Mouse (Mus musculus): ENCODE results near the gene Mybpc2. TPM values are rescaled to one million over a fixed set of nuclear protein-coding genes. Genes with fewer than 3 reads are reported as not detected.

The Mybpc2 gene
- total RNA-seq (2021) = 1,000 to 10,000 TPM; 2,660 to 4,973 TPM
- long read RNA-seq, experiment 1, transcript Mybpc2-201 (28 exons, 3,611 nt) = major isoform, 4,461 of 5,301 reads
- long read RNA-seq, experiment 1, partial matches to known transcripts = 654 of 5,301 reads
- long read RNA-seq, experiment 1, other reads (novel, unspliced or antisense) = 186 of 5,301 reads
- long read RNA-seq, experiment 2, transcript Mybpc2-201 (28 exons, 3,611 nt) = major isoform, 5,937 of 7,135 reads
- long read RNA-seq, experiment 2, partial matches to known transcripts = 952 of 7,135 reads
- long read RNA-seq, experiment 2, other reads (novel, unspliced or antisense) = 246 of 7,135 reads

DNA sequence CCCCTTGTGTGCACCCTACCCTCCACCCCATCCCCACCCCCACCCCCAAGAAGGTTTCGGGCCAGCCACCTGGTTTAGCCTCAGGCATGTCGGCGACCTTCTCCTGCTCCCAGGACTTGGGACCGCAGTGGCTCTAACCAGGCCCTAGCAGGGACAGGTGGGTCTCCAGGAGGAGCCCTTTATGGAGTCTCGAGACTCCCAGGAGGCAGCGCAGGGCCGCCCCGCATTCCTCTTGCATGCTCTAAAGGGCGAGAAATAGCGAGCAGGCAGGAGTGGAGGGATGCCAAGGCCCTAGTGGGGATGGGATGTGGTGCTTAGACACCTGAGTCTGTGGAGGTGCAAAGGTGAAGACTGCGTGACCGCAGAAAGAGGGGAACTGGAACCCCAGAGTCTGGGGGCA is at the start of gene Mybpc2:
Gene Mybpc2, minus strand, starts transcription at position 155 of the 400 bp plus-strand sequence.
- Histone ChIP-seq H3K27ac (peak within 1 kb of the TSS; percentile 99), H3K4me3 (peak within 1 kb of the TSS; percentile 79)
- DNase-seq = peak; percentile 93
- intact Hi-C loops (cut with DNase I) = loop anchor here (5.0 kb wide), 1 partner anchor 38 kb away; no protein-coding TSS in a partner anchor
- no peak for TF ChIP-seq CTCF (IDR thresholded peaks at IDR 0.05)

DNA sequence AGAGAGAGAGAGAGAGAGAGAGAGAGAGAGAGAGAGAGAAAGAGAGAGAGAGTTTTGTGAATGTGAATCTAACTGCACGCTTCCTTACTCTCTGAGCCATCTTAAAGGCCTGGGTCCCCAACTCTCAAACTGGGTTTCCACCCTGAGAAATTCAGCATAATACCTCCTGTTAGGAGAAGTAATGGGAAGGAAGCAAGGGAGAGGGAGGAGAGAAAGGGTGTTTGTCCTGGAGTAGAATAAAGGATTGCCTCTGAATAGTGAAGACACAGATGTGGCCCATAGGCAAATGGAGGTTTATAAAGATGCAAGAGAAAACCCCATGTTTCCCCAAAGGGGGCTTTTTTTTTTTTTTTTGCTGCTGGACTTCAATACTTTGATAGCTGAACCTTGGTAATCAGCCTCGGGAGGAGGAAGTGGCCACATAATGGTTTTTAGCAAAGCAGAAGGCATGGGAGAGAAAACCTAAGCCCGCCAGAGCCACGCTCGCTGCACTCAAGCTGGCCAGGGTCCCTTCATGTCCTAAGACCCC is 48.6 kb upstream of the Mybpc2 start:
- no peak for DNase-seq
- intact Hi-C loops (cut with DNase I) = no loop called here
- Histone ChIP-seq H3K27ac (no peak overlapping the region), H3K4me3 (no peak overlapping the region)
- no peak for TF ChIP-seq CTCF (IDR thresholded peaks at IDR 0.05)

DNA sequence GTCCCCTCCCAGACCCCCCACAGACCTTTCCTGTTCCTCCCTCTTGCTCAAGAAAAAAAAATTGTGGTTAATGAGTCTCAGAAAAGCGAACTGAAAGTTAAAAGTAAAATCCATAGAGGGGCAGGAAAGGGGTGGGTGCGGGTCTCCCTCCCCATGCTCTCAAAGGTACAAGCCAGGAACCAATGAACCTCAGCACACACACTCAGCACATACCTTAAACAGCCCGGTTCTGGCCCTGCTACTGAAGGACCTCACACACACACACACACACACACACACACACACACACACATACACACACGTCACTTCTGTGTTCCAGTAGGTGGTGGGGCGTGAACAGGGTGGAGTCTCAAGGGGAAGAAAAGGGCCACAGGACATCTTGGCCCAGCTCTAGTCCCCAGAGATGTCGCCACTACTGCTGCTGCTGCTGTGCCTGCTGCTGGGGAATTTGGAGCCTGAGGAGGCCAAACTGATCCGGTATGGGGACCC is 47.8 kb upstream of the Mybpc2 start, which contains the start of gene Napsa:
Gene Napsa, plus strand, starts transcription at position 168 of the 489 bp plus-strand sequence.
- H3K27ac ChIP-seq = no peak within 1 kb of the TSS
- no peak for DNase-seq
- H3K4me3 ChIP-seq = no peak within 1 kb of the TSS
- no peak for TF ChIP-seq CTCF (IDR thresholded peaks at IDR 0.05)
- intact Hi-C loops (cut with DNase I) = no loop called here

DNA sequence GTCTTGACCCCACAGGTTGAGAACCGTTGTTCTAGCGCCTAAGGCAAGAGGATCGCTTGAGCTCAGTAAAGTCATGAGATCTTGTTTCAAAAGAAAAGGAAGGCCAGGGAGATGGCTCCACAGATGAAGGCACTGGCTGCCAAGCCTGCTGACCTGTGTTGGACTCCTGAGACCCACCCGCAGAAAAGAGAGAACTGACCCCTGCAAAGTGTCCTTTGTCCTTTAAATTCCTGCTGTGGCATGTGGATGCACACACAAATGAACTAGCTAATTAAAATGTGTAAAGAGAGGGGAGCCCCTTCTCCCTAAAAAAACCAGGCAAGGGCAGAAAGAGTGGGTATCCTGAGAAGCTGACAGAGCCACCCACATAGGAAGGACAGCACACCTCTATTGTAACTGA is 47.4 kb upstream of the Mybpc2 start:
- intact Hi-C loops (cut with DNase I) = no loop called here
- Histone ChIP-seq H3K27ac (no peak overlapping the region), H3K4me3 (no peak overlapping the region)
- no peak for TF ChIP-seq CTCF (IDR thresholded peaks at IDR 0.05)
- DNase-seq = no peak

DNA sequence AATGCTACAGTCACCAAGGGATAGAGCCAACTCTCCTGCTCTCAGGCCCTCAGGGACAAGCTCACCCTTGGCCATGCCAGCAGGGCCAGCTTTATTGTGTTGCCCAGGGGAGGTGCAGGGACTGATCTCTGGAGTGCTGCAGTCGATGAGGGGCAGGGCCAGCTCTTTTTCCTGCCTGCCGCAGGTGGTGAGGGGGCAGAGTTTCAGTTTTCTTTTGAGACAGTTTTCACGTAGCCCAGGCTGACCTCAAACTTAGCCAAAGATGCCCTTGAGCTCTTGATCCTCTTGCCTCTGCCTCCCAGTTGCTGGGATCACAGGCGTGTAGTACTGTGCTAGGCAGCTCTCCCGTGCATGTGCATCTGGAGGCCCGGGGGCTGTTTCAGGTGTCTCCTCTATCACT is 46.5 kb upstream of the Mybpc2 start:
- Histone ChIP-seq H3K4me3 (no peak overlapping the region), H3K27ac (no peak overlapping the region)
- TF ChIP-seq CTCF (IDR thresholded peaks at IDR 0.05) = no peak
- DNase-seq = no peak
- intact Hi-C loops (cut with DNase I) = no loop called here

DNA sequence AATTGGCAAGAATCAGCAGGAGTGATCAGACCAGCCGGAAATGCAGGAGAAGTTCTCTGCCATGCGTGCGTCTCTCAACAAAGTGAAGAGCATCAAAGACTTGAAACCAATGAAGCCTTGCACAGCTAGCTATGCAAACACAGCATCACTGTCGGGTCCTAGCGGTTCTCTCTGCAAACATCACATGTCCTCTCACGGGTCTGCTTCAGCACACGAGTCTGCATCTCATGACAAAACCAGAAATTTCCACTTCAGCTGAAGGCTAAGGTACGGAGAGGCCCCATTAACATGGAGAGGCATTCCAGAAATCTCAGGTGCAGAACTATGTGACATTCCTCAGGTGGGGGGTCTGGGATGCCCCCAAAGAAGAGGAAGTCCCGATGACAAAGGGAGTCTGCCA is 44.3 kb upstream of the Mybpc2 start:
- TF ChIP-seq CTCF (IDR thresholded peaks at IDR 0.05) = no peak
- Histone ChIP-seq H3K4me3 (no peak overlapping the region), H3K27ac (no peak overlapping the region)
- DNase-seq = no peak
- intact Hi-C loops (cut with DNase I) = no loop called here

DNA sequence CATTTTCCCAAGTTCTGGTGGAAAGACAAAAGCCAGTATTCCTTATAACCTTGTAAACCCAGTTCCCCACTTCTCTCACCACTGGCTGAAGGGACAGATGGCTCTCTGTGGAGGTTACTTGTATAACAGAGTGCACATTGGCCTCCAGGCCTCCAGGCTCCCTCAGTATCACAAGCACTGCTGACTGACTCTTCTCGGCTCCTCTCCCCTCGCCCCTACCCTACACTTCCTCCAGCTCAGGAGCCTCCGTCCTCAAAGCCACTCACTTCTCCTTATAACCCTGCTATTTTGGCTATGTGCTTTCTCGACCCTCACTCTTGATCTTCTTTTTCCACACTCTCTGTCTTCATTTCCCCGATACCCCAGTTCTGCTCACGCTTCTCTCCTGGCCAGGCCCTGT is 41.0 kb upstream of the Mybpc2 start:
- no peak for TF ChIP-seq CTCF (IDR thresholded peaks at IDR 0.05)
- no peak overlapping the region for H3K4me3 ChIP-seq
- no peak overlapping the region for H3K27ac ChIP-seq
- no peak for DNase-seq
- intact Hi-C loops (cut with DNase I) = no loop called here

DNA sequence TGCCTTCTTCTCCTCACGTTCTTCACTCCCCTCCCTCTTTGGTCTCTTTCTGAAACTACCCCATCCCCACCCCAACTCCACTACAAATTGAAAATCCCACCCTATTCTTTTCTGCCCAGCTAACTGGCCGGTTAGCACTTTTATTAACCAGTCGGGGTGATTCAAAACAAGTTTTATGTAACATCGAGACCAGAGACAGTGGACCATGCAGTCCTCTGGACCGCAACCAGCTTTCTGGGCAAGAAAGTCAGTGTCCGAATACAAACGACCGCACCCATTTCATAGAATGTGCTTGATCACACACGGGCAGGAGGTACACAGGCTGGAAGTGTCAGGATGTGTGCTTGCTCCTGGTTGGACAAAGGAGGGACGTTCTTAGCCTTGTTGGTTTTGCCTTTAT is 40.0 kb upstream of the Mybpc2 start:
- intact Hi-C loops (cut with DNase I) = loop anchor here (5.0 kb wide), 3 partner anchors 42 to 302 kb away; partner anchors contain the start of genes Gm15517 and Mybpc2
- H3K27ac ChIP-seq = no peak overlapping the region
- DNase-seq = no peak
- no peak for TF ChIP-seq CTCF (IDR thresholded peaks at IDR 0.05)
- no peak overlapping the region for H3K4me3 ChIP-seq

DNA sequence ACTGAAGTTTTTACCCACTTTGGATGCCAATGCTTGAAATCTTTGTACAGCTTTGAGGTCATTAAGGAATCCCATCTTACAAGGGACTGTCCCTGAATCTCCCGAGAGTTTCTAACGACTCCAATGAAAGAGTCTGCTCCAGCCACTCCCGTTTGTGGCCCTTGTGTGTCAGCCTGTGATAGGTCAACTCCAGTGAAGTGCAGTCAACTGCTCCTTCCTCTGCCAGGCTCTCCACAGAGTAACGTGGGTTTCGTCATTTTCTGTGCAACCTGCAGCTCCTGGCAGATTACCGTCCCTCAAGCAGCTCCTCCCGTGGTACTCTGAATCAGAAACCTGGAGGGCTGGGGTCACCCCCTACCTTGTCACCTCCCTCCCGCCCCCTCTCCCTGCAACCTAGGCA is 38.8 kb upstream of the Mybpc2 start:
- no peak for DNase-seq
- no peak overlapping the region for H3K27ac ChIP-seq
- intact Hi-C loops (cut with DNase I) = loop anchor here (5.0 kb wide), 3 partner anchors 41 to 301 kb away; partner anchors contain the start of genes Gm15517 and Mybpc2
- no peak for TF ChIP-seq CTCF (IDR thresholded peaks at IDR 0.05)
- no peak overlapping the region for H3K4me3 ChIP-seq

DNA sequence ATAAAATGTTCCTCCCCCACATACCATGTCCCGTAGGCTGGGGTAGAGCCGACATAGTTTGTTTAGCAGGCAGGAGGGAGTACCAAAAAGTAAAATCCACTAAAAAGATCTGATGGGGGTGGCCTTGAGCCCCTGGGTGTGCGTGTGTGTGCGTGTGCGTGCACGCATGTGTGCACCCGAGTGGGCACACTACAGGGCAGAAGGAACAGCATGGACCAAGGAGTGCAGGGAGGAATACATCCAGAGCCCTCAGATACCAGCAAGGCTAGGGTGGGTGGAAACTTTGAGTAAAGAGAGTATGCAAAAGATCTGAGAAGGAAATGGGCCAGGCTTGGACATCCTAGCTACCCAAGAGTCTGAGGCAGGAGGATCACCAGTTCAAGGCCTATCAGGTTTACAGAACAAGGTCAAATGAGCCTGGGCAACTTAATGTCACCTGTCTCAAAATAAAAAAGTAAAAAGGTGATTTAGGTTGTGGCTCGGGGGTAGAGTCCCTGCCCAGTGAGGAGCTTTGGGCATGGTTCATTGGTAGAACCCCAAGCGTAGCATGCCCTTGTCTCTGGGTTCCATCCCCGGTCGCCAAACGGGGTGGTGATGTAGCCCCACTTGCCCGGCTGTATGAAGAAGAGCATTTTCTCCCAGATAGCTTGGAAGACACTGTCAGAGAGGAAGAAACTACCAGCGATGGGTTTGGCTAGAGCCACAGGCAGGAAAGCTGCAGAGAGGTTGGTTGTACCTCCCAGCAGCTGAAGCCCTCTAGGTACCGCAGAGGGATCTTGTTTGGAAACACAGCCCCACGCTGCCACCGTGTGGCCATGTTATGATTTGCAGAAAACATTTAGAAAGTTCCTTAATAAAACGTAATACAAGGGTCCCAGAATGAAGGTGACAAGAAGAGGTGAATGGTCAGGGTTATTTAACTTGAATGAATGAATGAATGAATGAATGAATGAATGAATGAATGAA is 36.3 kb upstream of the Mybpc2 start:
- H3K4me3 ChIP-seq = no peak overlapping the region
- DNase-seq = peak; percentile 75
- H3K27ac ChIP-seq = no peak overlapping the region
- peak; percentile 85 for TF ChIP-seq CTCF (IDR thresholded peaks at IDR 0.05)
- intact Hi-C loops (cut with DNase I) = loop anchor here (5.0 kb wide), 3 partner anchors 38 to 298 kb away; partner anchors contain the start of genes Gm15517 and Mybpc2

DNA sequence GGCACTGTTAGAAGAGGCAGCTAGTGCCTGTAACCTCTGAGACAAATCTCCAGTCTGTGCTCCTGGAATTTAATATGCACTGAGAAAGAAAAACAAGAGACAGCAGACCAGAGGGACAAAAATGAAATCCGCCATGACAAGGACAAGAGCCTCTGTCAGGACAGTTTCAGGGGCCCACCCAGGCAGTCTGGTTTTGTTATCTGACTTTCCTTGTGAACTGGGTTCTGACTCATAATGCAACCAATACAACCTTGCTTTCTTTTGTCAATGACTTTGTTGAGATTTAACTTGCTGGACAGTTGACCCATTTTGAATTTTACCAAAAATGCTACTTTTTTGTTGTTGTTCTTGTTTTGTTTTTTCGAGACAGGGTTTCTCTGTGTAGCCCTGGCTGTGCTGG is 33.2 kb upstream of the Mybpc2 start:
- DNase-seq = no peak

DNA sequence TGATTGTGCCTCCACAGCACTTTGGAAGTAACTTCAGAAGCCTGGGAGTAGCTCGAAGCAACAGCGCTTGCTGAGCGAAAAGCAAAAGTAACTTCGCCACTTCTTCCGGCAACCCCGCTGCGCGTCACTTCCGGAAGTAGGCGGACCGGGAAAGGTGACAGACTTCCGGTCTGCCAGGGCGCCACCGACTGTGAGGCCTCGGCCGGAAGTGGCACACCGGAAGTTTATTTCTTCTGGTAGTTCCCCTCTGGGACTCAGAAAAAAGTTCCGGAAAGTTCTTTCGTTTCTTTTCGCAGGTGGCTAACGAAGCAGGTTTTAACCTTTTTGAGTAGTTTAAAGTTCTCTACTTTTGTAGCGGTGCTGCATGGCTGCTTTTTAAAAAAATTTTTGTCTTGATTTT is 29.4 kb upstream of the Mybpc2 start, which contains the start of gene Nr1h2:
Gene Nr1h2, minus strand, starts transcription at position 126 of the 400 bp plus-strand sequence.
- TF ChIP-seq CTCF (IDR thresholded peaks at IDR 0.05) = no peak
- H3K4me3 ChIP-seq = peak within 1 kb of the TSS; percentile 77
- peak; percentile 98 for DNase-seq
- peak within 1 kb of the TSS; percentile 98 for H3K27ac ChIP-seq
- intact Hi-C loops (cut with DNase I) = loop anchor here (10.0 kb wide), 1 partner anchor 1161 kb away; the partner anchor contains the start of genes Rpl18 and Sphk2

More for the DNA sequence above, 33.2 kb upstream of the Mybpc2 start:
- H3K4me3 ChIP-seq = no peak overlapping the region
- intact Hi-C loops (cut with DNase I) = loop anchor here (10.0 kb wide), 1 partner anchor 1157 kb away; the partner anchor contains the start of genes Rpl18 and Sphk2
- H3K27ac ChIP-seq = no peak overlapping the region
- TF ChIP-seq CTCF (IDR thresholded peaks at IDR 0.05) = no peak

Data from gastrocnemius, adult 2 months (tissue).